Mouse (Mus musculus): ENCODE results near the gene Sdhb.

Sdhb gene

GRCm38 (mm10) chr4:140960781-140961466 is at the start of gene Sdhb:
Gene Sdhb, plus strand, starts transcription at chr4:140961203.
- peak; percentile 92 to 95 for DNase-seq (ENCODE audit: low spot score in 2 of 2)

DNA sequence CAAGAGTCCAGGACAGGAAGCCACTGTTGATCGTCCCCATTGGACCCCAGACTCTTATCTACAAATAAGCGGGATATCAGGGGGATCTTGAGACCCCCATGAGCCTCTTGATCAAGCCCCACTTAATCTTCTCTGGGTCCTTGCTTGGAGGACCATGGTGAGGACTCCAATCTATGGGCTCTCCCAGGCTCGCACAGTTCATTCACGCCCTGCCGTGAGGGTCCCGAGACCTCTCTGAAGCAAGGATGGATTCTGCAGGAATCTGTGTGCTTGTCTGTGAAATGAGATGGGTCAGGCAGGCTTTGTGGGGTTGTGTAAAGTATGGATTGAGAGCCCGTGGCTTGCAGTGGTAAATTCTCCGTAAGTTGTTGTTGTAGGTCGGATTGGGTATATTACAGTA is 49.6 kb upstream of the Sdhb start:
- peak in 1 of 2 experiments; percentile 58 for DNase-seq (ENCODE audit: low spot score in 2 of 2)

- DNase-seq (ENCODE audit: low spot score in 2 of 2): peak; percentile 12 to 54
These were observed 48.7 kb upstream of the Sdhb start for GRCm38 (mm10) chr4:140912271-140912833.

DNA sequence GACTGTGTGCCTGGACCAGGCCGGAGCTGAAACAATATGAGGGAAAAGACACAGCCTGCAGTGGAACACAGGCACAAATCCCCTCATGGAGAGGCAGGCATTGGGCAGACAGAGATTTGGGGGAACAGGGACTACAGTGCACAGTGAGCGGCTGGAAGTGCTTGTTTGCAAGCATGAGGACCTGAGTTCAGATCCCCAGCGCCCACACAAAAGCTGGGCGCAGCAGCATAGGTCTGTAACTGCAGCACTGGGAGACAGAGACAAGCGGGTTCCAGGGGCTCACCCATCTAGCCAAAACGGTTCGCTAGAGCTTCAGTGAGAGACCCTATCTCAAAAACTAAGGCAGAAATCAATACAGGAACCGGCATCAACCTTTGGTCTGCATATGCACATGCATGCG is 47.4 kb upstream of the Sdhb start:
- no peak for DNase-seq (ENCODE audit: low spot score in 2 of 2)

GRCm38 (mm10) chr4:140914731-140915131 is 46.3 kb upstream of the Sdhb start:
- DNase-seq (ENCODE audit: low spot score in 2 of 2): no peak

DNA sequence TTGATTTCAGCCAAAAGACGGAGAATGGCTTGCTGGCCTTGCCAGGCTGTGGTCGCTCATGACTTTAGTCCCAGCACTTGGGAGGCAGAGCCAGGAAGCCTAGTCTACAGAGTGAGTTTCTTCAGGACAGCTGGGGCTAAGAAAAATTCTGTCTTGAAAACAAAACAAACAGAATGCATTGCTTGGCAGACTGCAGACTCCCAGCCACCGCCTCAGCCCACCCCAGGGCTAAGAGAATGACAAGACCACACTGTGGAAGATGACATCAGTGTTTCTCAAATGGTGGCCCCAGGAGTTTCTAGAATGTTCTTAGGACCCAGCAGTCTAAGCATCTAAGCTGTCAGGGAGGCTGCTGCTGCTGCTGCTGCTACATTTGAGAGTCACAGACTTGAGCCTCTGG is 45.8 kb upstream of the Sdhb start:
- DNase-seq (ENCODE audit: low spot score in 2 of 2): no peak

DNA sequence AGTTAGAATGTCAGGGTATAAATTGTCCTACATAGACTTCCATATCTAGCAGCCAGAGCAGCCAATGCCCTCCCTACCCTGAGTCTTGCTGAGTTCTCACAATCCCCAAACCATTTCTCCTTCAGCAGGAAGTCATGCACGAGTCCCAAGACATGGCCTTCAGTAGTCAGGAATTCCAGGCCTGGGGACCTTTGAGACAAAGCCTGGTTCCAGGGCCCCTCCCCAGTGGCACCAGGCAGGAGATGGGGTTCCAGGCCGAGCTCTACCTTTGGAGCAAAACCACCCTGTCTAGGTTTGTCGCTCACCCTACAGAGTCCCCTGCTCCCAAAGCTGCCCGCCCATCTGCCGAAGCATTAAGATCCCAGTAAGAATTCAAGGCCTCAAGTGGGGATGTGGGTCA is 44.7 kb upstream of the Sdhb start:
- no peak for DNase-seq (ENCODE audit: low spot score in 2 of 2)

DNA sequence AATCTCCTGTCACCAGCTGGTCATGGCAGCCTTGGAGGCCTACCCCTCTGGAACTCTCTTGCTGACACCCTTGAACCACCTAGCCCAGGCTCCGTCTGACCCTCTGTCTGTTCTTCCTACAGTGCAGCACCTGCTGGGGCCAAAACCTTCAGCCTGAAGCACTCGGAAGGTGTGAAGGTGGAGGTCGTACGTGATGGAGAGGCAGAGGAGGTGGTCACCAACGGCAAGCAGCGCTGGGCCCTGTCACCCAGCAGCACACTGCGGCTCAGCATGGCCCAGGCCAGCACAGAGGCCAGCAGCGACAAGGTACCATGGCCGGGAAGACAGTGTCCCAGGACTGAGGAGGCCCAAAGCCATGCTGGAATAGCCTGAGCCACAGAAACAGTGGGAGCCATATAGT is 43.6 kb upstream of the Sdhb start:
- DNase-seq (ENCODE audit: low spot score in 2 of 2): no peak

GRCm38 (mm10) chr4:140919974-140920836 is 40.8 kb upstream of the Sdhb start:
- DNase-seq (ENCODE audit: low spot score in 2 of 2): no peak

- no peak for DNase-seq (ENCODE audit: low spot score in 2 of 2)
These were observed 38.5 kb upstream of the Sdhb start for GRCm38 (mm10) chr4:140922508-140922907.

GRCm38 (mm10) chr4:140925648-140926047 is 35.4 kb upstream of the Sdhb start:
- DNase-seq (ENCODE audit: low spot score in 2 of 2): no peak

- no peak for DNase-seq (ENCODE audit: low spot score in 2 of 2)
These were observed 32.7 kb upstream of the Sdhb start for GRCm38 (mm10) chr4:140928349-140928748.

GRCm38 (mm10) chr4:140929745-140930144 is 31.3 kb upstream of the Sdhb start:
- DNase-seq (ENCODE audit: low spot score in 2 of 2): no peak

GRCm38 (mm10) chr4:140930900-140931470 is 30.0 kb upstream of the Sdhb start:
- DNase-seq (ENCODE audit: low spot score in 2 of 2): no peak

DNA sequence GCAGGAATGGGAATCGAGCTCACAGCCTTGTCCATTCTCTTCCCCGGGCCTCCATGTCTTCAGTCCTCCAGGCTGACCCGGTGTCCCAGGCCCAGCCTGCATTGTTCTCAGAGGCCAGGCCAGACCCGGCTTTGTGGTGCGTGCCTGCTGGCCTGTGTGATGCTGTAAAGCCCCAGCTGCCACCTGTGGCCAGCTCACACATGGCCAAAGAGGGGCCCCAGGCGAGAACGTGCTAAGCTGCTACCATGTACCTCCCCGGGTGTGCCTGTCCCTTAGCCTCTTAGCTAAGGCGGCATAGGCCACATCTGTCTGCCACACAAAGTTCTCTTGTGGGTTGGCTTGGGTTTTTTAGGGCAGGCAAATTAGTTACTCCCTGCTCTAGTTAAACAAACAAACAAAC is 25.4 kb upstream of the Sdhb start:
- no peak for DNase-seq (ENCODE audit: low spot score in 2 of 2)

DNA sequence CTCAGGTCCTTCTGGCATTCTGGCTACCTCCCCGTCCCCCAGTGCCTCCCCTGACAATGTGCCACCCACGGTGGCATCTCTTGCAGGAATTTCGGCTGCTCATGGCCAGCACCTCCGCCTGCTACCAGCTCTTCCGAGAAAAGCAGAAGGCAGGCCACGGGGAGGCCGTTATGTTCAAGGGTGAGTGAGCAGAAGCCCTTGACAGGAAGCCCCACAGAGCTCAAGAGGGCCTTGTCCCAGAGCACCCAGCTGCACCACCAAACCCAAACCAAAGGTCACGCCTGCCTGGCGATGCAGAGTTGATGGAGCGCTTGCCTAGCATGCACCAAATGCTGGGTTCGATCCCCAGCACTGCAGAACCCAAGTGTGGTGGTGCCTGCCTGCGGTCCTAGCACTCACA is 16.6 kb upstream of the Sdhb start:
- DNase-seq (ENCODE audit: low spot score in 2 of 2): peak in 1 of 2 experiments; percentile 56

- DNase-seq (ENCODE audit: low spot score in 2 of 2): peak in 1 of 2 experiments; percentile 34
These were observed 16.0 kb upstream of the Sdhb start for GRCm38 (mm10) chr4:140944961-140945442.

GRCm38 (mm10) chr4:140945571-140945970 is 15.4 kb upstream of the Sdhb start:
- DNase-seq (ENCODE audit: low spot score in 2 of 2): no peak

- DNase-seq (ENCODE audit: low spot score in 2 of 2): no peak
These were observed 15.0 kb upstream of the Sdhb start for GRCm38 (mm10) chr4:140946048-140946447.

DNA sequence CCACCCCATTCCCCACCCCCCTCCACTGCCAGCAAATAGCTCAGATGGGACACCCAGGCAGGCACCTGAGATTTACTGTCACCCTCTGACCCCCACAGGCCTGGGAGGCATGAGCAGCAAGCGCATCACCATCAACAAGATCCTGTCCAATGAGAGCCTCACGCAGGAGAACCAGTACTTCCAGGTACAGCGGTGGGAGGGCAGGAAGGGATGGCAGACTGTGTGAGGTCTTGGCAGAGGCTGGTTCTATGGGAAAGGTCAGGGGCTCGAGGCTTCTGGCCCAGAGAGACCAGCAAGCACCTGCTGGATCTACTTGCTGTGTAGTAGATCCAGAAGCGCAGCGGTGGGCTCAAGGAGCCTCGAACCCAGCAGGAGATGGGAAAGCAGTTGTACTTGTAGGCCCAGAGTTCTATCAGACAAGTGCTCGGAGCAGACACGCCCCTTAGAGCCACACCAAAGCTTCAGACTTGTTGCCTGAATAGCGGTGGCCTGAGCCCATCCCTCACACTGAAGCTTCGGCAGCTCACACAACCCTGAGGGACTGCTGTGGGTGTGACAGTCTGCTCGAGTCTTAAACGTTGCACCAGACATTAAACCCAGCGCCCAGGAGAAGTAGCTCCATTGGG is 14.3 kb upstream of the Sdhb start:
- no peak for DNase-seq (ENCODE audit: low spot score in 2 of 2)

DNA sequence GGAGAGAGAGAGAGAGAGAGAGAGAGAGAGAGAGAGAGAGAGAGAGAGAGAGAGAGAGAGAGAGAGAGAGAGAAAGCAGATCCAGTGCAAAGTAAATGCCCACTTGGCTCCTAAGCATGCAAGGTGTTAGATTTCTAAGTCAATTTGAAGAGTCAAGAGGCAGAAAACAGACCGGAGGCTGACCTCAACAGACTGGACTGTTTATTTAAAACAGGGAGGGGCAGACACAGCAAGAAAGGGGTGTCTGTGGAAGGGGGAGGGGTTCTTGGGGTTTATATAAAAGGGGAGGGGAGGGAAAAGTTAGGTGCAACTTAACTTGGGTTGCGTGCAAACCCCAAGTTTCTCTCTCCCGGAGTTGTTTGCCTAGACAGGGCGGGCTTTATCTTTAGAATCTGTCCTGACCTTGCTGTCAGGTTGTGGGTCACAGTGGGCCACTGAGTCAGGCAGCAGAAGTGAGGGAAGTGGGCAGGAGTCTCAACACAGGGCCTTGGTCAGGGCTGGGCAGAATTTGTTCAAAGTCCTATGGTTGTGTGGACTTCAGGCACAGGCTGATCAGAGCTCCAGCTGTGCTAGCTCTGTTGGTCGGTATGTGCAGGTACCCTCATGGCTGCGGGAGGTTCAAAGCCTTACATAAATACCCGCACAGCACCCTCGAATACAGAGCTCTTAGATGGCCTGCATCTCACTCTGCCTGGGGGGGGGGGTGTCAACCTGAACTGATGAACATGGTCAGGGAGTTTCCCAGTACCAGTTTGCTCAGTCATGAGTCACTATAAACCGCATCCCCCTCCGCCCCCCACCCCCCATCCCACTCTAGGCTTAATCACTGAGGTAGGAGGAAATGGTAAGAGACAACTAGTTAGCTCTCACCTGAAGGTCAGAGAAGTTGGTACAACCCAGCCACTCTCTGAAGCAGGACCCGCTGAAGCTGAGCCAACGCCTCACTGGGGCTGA is 13.2 kb upstream of the Sdhb start:
- DNase-seq (ENCODE audit: low spot score in 2 of 2): no peak

Data from spleen, postnatal 4 days (tissue).